10 mouse cellular contexts compared by ENCODE assay signal in the genomic region with DNA sequence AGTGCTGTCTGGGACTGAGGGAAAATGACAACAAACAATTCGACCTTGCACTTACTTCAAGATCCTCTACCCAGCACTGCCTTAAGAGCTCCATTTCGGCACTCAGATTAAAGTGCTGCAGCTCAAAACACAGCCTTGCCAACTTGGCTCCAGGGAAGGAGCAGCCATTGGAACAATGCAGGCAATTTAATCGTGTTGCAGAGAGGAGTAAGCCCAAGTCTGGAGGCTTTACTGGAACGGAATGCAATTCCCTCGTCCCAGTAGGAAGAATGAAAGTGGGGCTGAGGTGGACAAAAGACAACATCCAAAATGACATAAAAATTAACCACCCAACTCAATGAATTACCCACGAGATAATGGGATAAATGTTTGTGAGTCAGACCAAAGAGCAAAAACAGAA.
A peak's percentile ranks its signal among the peaks of the same experiment; 100 is the strongest.
DNase-seq lines count a peak whose midpoint lies in the region; ATAC-seq and TF ChIP-seq lines count a peak whose summit lies in the region.
"Had no signal": no experiment of that assay in that cellular context is flagged by ENCODE, and none has a peak within 500 bp of the region (broad histone marks: within the 10 kb centered on the region; RNA-seq: fewer than 3 reads in every experiment).

No protein-coding gene starts in this region.

- no peaks in the 10 kb centered on the region for H3K27me3 ChIP-seq in heart, embryonic 10.5 days (ENCODE audit: insufficient read depth, poor library complexity, severe bottlenecking)
- H3K27me3 ChIP-seq in midbrain, embryonic 15.5 days (replicated peaks), result no peaks in the 10 kb centered on the region
- H3K27me3 ChIP-seq in midbrain, postnatal 0 days (ENCODE audit: insufficient read depth, low read length), result no peaks in the 10 kb centered on the region
- H3K27me3 ChIP-seq in neural tube, embryonic 14.5 days (ENCODE audit: control insufficient read depth, insufficient read depth, low read length), result no peaks in the 10 kb centered on the region
- no peaks in the 10 kb centered on the region for H3K27me3 ChIP-seq in liver, embryonic 11.5 days (replicated peaks; ENCODE audit: control insufficient read depth, insufficient read depth, low read length)

- H3K9ac ChIP-seq in midbrain, embryonic 15.5 days, result no peak overlapping the region
- no peak overlapping the region for H3K9ac ChIP-seq in midbrain, postnatal 0 days (replicated peaks; ENCODE audit: low read length, poor library complexity, severe bottlenecking)
- no peak overlapping the region for H3K9ac ChIP-seq in neural tube, embryonic 14.5 days (replicated peaks; ENCODE audit: low read depth, low read length)
- H3K9ac ChIP-seq in liver, embryonic 11.5 days (ENCODE audit: low read depth, low read length), result no peak overlapping the region

- WGBS in heart, embryonic 10.5 days, result 55% methylated on average over 6 of the region's 6 CpGs
- 28% methylated on average over 6 of the region's 6 CpGs for WGBS in midbrain, embryonic 15.5 days
- WGBS in midbrain, postnatal 0 days, result 25% methylated on average over 6 of the region's 6 CpGs
- 38% methylated on average over 6 of the region's 6 CpGs for WGBS in neural tube, embryonic 14.5 days
- WGBS in liver, embryonic 11.5 days, result 64% methylated on average over 6 of the region's 6 CpGs

- no peak overlapping the region for H3K27ac ChIP-seq in heart, embryonic 10.5 days
- no peak overlapping the region for H3K27ac ChIP-seq in midbrain, embryonic 15.5 days
- no peak overlapping the region for H3K27ac ChIP-seq in midbrain, postnatal 0 days (ENCODE audit: low read depth, low read length)
- no peak overlapping the region for H3K27ac ChIP-seq in neural tube, embryonic 14.5 days (ENCODE audit: low read depth, low read length)
- H3K27ac ChIP-seq in liver, embryonic 11.5 days (ENCODE audit: low read depth, low read length), result no peak overlapping the region

- no peak overlapping the region for H3K4me3 ChIP-seq in heart, embryonic 10.5 days
- no peak overlapping the region for H3K4me3 ChIP-seq in midbrain, embryonic 15.5 days
- no peak overlapping the region for H3K4me3 ChIP-seq in midbrain, postnatal 0 days (ENCODE audit: low read depth, low read length)
- no peak overlapping the region for H3K4me3 ChIP-seq in neural tube, embryonic 14.5 days (ENCODE audit: low read depth, low read length)
- H3K4me3 ChIP-seq in liver, embryonic 11.5 days (ENCODE audit: low read depth, low read length), result no peak overlapping the region

- no peak for TF ChIP-seq CTCF in midbrain, postnatal 0 days (IDR thresholded peaks at IDR 0.05)

- DNase-seq in heart, adult 18-20 months, result peak; percentile 12 to 36
- DNase-seq in heart, embryonic 10.5 days (ENCODE audit: low spot score), result no peak
- DNase-seq in midbrain, postnatal 0 days (ENCODE audit: low spot score), result no peak
- peak; percentile 22 to 49 for DNase-seq in kidney, adult 8-10 months
- no peak for DNase-seq in liver, embryonic 11.5 days (ENCODE audit: low spot score)
- DNase-seq: lung, postnatal 10 days; thymus, postnatal 4 days had no signal

- H3K9me3 ChIP-seq in heart, embryonic 10.5 days, result no peaks in the 10 kb centered on the region
- no peaks in the 10 kb centered on the region for H3K9me3 ChIP-seq in midbrain, embryonic 15.5 days
- H3K9me3 ChIP-seq in midbrain, postnatal 0 days (ENCODE audit: low read length), result no peaks in the 10 kb centered on the region
- no peaks in the 10 kb centered on the region for H3K9me3 ChIP-seq in neural tube, embryonic 14.5 days (ENCODE audit: control insufficient read depth, low read length)
- no peaks in the 10 kb centered on the region for H3K9me3 ChIP-seq in liver, embryonic 11.5 days (ENCODE audit: control insufficient read depth, low read length)

- no peaks in the 10 kb centered on the region for H3K36me3 ChIP-seq in heart, embryonic 10.5 days
- H3K36me3 ChIP-seq in midbrain, embryonic 15.5 days (replicated peaks), result no peaks in the 10 kb centered on the region
- H3K36me3 ChIP-seq in midbrain, postnatal 0 days (ENCODE audit: insufficient read depth, low read length), result no peaks in the 10 kb centered on the region
- no peaks in the 10 kb centered on the region for H3K36me3 ChIP-seq in neural tube, embryonic 14.5 days (ENCODE audit: control insufficient read depth, insufficient read depth, low read length)
- no peaks in the 10 kb centered on the region for H3K36me3 ChIP-seq in liver, embryonic 11.5 days (ENCODE audit: control insufficient read depth, insufficient read depth, low read length)

- no peak overlapping the region for H3K4me2 ChIP-seq in midbrain, embryonic 15.5 days
- H3K4me2 ChIP-seq in midbrain, postnatal 0 days (ENCODE audit: low read depth, low read length, poor library complexity, severe bottlenecking), result no peak overlapping the region
- H3K4me2 ChIP-seq in neural tube, embryonic 14.5 days (ENCODE audit: low read depth, low read length), result no peak overlapping the region
- H3K4me2 ChIP-seq in liver, embryonic 11.5 days, result no peak overlapping the region

- H3K4me1 ChIP-seq in heart, embryonic 10.5 days, result no peaks in the 10 kb centered on the region
- H3K4me1 ChIP-seq in midbrain, embryonic 15.5 days, result no peaks in the 10 kb centered on the region
- no peaks in the 10 kb centered on the region for H3K4me1 ChIP-seq in midbrain, postnatal 0 days (ENCODE audit: insufficient read depth, low read length)
- no peaks in the 10 kb centered on the region for H3K4me1 ChIP-seq in neural tube, embryonic 14.5 days (ENCODE audit: control insufficient read depth, insufficient read depth, low read length)
- H3K4me1 ChIP-seq in liver, embryonic 11.5 days (replicated peaks; ENCODE audit: control insufficient read depth, insufficient read depth, low read length), result no peaks in the 10 kb centered on the region

- ATAC-seq in midbrain, embryonic 15.5 days (replicated peaks), result peak; percentile 71; the same call in 1 of the 2 replicates
- no peak for ATAC-seq in midbrain, postnatal 0 days (ENCODE audit: low FRiP score)
- peak; percentile 61; the same call in 1 of the 2 replicates for ATAC-seq in neural tube, embryonic 14.5 days (ENCODE audit: low read depth)
- ATAC-seq in liver, embryonic 11.5 days (replicated peaks; ENCODE audit: low FRiP score), result no peak
- ATAC-seq: inflammation-experienced regulatory T-cells, adult 6 months had no signal

Comparison
In these comparisons a context has a peak if more than half of its experiments do, and no peak if none do; other contexts are left out.
1. DNase-seq: peak in heart, adult 18-20 months (2 of 2) and kidney, adult 8-10 months (2 of 2); none in heart, embryonic 10.5 days (single experiment), midbrain, postnatal 0 days (single experiment) and liver, embryonic 11.5 days (single experiment).
2. ATAC-seq: peak in midbrain, embryonic 15.5 days (single experiment) and neural tube, embryonic 14.5 days (single experiment); none in midbrain, postnatal 0 days (single experiment) and liver, embryonic 11.5 days (single experiment).